Comparison of ENCODE assay signal across 10 mouse cellular contexts in genomic region chr1:133306842-133307241, GRCm38 (mm10). TPM values are rescaled to one million over a fixed set of nuclear protein-coding genes. Genes with fewer than 3 reads are reported as not detected.
DNase-seq lines count a peak whose midpoint lies in the region; ATAC-seq and TF ChIP-seq lines count a peak whose summit lies in the region.
"Had no signal": no experiment of that assay in that cellular context is flagged by ENCODE, and none has a peak within 500 bp of the region (broad histone marks: within the 10 kb centered on the region; RNA-seq: fewer than 3 reads in every experiment).

No protein-coding gene starts in this region.

- H3K36me3 ChIP-seq in kidney, postnatal 0 days (ENCODE audit: insufficient read depth, low read length) = no peaks in the 10 kb centered on the region
- no peaks in the 10 kb centered on the region for H3K36me3 ChIP-seq in liver, postnatal 0 days (replicated peaks; ENCODE audit: insufficient read depth, low read length)

- peak; percentile 96 for TF ChIP-seq CTCF in kidney, postnatal 0 days (IDR thresholded peaks at IDR 0.05; ENCODE audit: low read depth)
- peak; percentile 86 for TF ChIP-seq CTCF in liver, postnatal 0 days (IDR thresholded peaks at IDR 0.05; ENCODE audit: low read depth)

- DNase-seq in 3T3-L1 (ENCODE audit: low read depth, low spot score) (peak; percentile 80), NIH3T3 (ENCODE audit: low read depth) (peak; percentile 77)
- peak; percentile 78 to 81 for DNase-seq in cerebellum, postnatal 36 days
- peak; percentile 67 to 76 for DNase-seq in gastrocnemius, adult 8-10 months (ENCODE audit: low spot score in 2 of 2)
- DNase-seq in kidney, postnatal 0 days (ENCODE audit: low spot score) = peak; percentile 87
- peak; percentile 77 for DNase-seq in liver, postnatal 0 days
- peak; percentile 44 for DNase-seq in ovary, adult 18-20 months (ENCODE audit: low spot score)
- peak; percentile 41 to 77 for DNase-seq in thymus, postnatal 10 days (ENCODE audit: low spot score in 2 of 2)

- 0 out of 2 replicates have a peak, but pooled peaks cover 5% of the 10 kb centered on the region for H3K4me1 ChIP-seq in kidney, postnatal 0 days (replicated peaks; ENCODE audit: insufficient read depth, low read length)
- peaks cover 8% of the 10 kb centered on the region; the same call in 1 of the 2 replicates for H3K4me1 ChIP-seq in liver, postnatal 0 days (ENCODE audit: insufficient read depth)

- H3K27me3 ChIP-seq in kidney, postnatal 0 days (ENCODE audit: insufficient read depth, low read length) = no peaks in the 10 kb centered on the region
- no peaks in the 10 kb centered on the region for H3K27me3 ChIP-seq in liver, postnatal 0 days (ENCODE audit: insufficient read depth, low read length)

- H3K9me3 ChIP-seq in kidney, postnatal 0 days (replicated peaks; ENCODE audit: low read length) = no peaks in the 10 kb centered on the region
- H3K9me3 ChIP-seq in liver, postnatal 0 days (ENCODE audit: low read length) = no peaks in the 10 kb centered on the region

- no peak for TF ChIP-seq EP300 in liver, postnatal 0 days (IDR thresholded peaks at IDR 0.05; ENCODE audit: low read depth)

- H3K4me2 ChIP-seq in kidney, postnatal 0 days (ENCODE audit: low read length) = no peak overlapping the region
- no peak overlapping the region for H3K4me2 ChIP-seq in liver, postnatal 0 days (ENCODE audit: low read depth, low read length)

- no peak overlapping the region for H3K9ac ChIP-seq in kidney, postnatal 0 days (ENCODE audit: low read depth, low read length)
- H3K9ac ChIP-seq in liver, postnatal 0 days (replicated peaks) = no peak overlapping the region

- H3K27ac ChIP-seq in kidney, postnatal 0 days = no peak overlapping the region
- no peak overlapping the region for H3K27ac ChIP-seq in liver, postnatal 0 days (ENCODE audit: low read depth)

- no peak for ATAC-seq in kidney, postnatal 0 days (replicated peaks; ENCODE audit: low FRiP score, low read depth)
- ATAC-seq in liver, postnatal 0 days = no peak

- no peak overlapping the region for H3K4me3 ChIP-seq in kidney, postnatal 0 days (replicated peaks; ENCODE audit: low read depth, low read length)
- H3K4me3 ChIP-seq in liver, postnatal 0 days (ENCODE audit: low read depth, low read length) = no peak overlapping the region
- H3K4me3 ChIP-seq: erythroblast, embryonic 14.5 days had no signal

- 8% methylated on average over 4 of the region's 4 CpGs for WGBS in kidney, postnatal 0 days
- WGBS in liver, postnatal 0 days (ENCODE audit: insufficient replicate concordance) = 12% methylated on average over 4 of the region's 4 CpGs

RNA-seq across cellular contexts. Expression of gene Golt1a, which starts 2.8 kb away (rescaled TPM):
- total RNA-seq in gastrocnemius, adult 8-10 months (2022) = not detected
- 15.4 and 20.6 TPM in 2 replicates for polyA plus RNA-seq in kidney, postnatal 0 days (2015; fragmentation: Nextera tagmentation; extraction: Ambion mirVana)
- polyA plus RNA-seq in liver, postnatal 0 days (2015; fragmentation: Nextera tagmentation; extraction: Ambion mirVana) = 30.8 and 41.9 TPM in 2 replicates
- polyA plus RNA-seq: erythroblast, embryonic 14.5 days had no signal

RNA-seq across cellular contexts. Expression of gene Kiss1, which starts 14.8 kb away (rescaled TPM):
- total RNA-seq in gastrocnemius, adult 8-10 months (2022) = not detected
- polyA plus RNA-seq in kidney, postnatal 0 days (2015; fragmentation: Nextera tagmentation; extraction: Ambion mirVana) = not detected in 2 replicates
- polyA plus RNA-seq in liver, postnatal 0 days (2015; fragmentation: Nextera tagmentation; extraction: Ambion mirVana) = not detected in 2 replicates
- polyA plus RNA-seq: erythroblast, embryonic 14.5 days; stomach, embryonic 14.5 days had no signal

RNA-seq across cellular contexts. Expression of gene Ren1, which starts 43.5 kb away (rescaled TPM):
- total RNA-seq in gastrocnemius, adult 8-10 months (2022) = not detected
- polyA plus RNA-seq in kidney, postnatal 0 days (2015; fragmentation: Nextera tagmentation; extraction: Ambion mirVana) = 463 and 484 TPM in 2 replicates
- polyA plus RNA-seq in liver, postnatal 0 days (2015; fragmentation: Nextera tagmentation; extraction: Ambion mirVana) = 0.64 and 0.88 TPM in 2 replicates
- polyA plus RNA-seq: erythroblast, embryonic 14.5 days had no signal

RNA-seq across cellular contexts. Expression of gene Etnk2, which starts 56.5 kb away (rescaled TPM):
- total RNA-seq in gastrocnemius, adult 8-10 months (2022) = under 1 TPM in 3 of 4 experiments, not detected in 1; 0.15 to 0.64 (median 0.40) TPM
- polyA plus RNA-seq in kidney, postnatal 0 days (2015; fragmentation: Nextera tagmentation; extraction: Ambion mirVana) = 4.4 and 5.1 TPM in 2 replicates
- 39.5 and 39.6 TPM in 2 replicates for polyA plus RNA-seq in liver, postnatal 0 days (2015; fragmentation: Nextera tagmentation; extraction: Ambion mirVana)
- polyA plus RNA-seq: erythroblast, embryonic 14.5 days had no signal

Comparison
In these comparisons a context has a peak if more than half of its experiments do, and no peak if none do; other contexts are left out.
1. RNA of gene Ren1, which starts 43.5 kb away (polyA plus RNA-seq): 463 to 484 TPM in kidney, postnatal 0 days; 0.64 to 0.88 TPM in liver, postnatal 0 days; every median in the first group is over 100 times any median in the second.
2. Peak in every context shown above with its lines, with median percentiles within 50 percentile points of each other: DNase-seq.